In genomic region chr2:173415429-173415828, GRCm38 (mm10) we compare ENCODE assay signal across 20 mouse cellular contexts.
DNase-seq lines count a peak whose midpoint lies in the region; ATAC-seq lines count a peak whose summit lies in the region.
"Had no signal": no experiment of that assay in that cellular context is flagged by ENCODE, and none has a peak within 500 bp of the region (broad histone marks: within the 10 kb centered on the region; RNA-seq: fewer than 3 reads in every experiment).

No protein-coding gene starts in this region.

- DNase-seq in retina, embryonic 14.5 days (ENCODE audit: low spot score), result peak; percentile 5
- DNase-seq in retina, postnatal 1 day, result no peak
- DNase-seq in R1 (ENCODE audit: low read depth, low spot score), result peak; percentile 14
- DNase-seq in cerebellum, postnatal 4 days (ENCODE audit: low spot score in 2 of 2), result no peak
- DNase-seq in adrenal gland, postnatal 4 days (ENCODE audit: low spot score in 2 of 2), result no peak
- DNase-seq in urinary bladder, postnatal 14 days (ENCODE audit: low spot score), result no peak
- DNase-seq: adrenal gland, adult 2 months; adrenal gland, postnatal 10 days; adrenal gland, postnatal 25 days; B cell, adult 2 months; cerebellum, adult 11-12 months; cerebellum, adult 2 months; cerebellum, adult 9-10 months; cerebellum, postnatal 10 days; cerebellum, postnatal 25 days; forebrain, postnatal 0 days had no signal

- peak; percentile 48 for ATAC-seq in granulocyte monocyte progenitor cell, adult 5-6 weeks (replicated peaks; ENCODE audit: poor library complexity, severe bottlenecking)
- ATAC-seq: CD4-positive, CD25-positive, alpha-beta regulatory T cell, adult 4 months; forebrain, embryonic 15.5 days; forebrain, postnatal 0 days; Patski had no signal

Comparison
In these comparisons a context has a peak if more than half of its experiments do, and no peak if none do; other contexts are left out.
1. DNase-seq: peak in retina, embryonic 14.5 days (single experiment) and R1 (single experiment); none in retina, postnatal 1 day (single experiment), cerebellum, postnatal 4 days (0 of 2), adrenal gland, postnatal 4 days (0 of 2) and urinary bladder, postnatal 14 days (single experiment).